Mouse (Mus musculus) layer of hippocampus, adult 8-10 months (tissue): ENCODE measurements around the gene Slc2a6. TPM values are rescaled to one million over a fixed set of nuclear protein-coding genes. Genes with fewer than 3 reads are reported as not detected.
A peak's percentile ranks its signal among the peaks of the same experiment; 100 is the strongest.

Experiments
- DNase-seq, 2 experiments: peaks; one replicate each; pipeline ENCODE4 v3.0.0; 2022; ENCODE audit warnings: low spot score in 2 of 2
- total RNA-seq, 4 experiments: library from RNA; stranded (reverse); gene quantifications; 2 replicates each; pipeline ENCODE4 v1.2.4; 2022

The Slc2a6 gene
- total RNA-seq, result 10 to 100 TPM; 33.6 to 37.1 (median 34.4) TPM

DNA sequence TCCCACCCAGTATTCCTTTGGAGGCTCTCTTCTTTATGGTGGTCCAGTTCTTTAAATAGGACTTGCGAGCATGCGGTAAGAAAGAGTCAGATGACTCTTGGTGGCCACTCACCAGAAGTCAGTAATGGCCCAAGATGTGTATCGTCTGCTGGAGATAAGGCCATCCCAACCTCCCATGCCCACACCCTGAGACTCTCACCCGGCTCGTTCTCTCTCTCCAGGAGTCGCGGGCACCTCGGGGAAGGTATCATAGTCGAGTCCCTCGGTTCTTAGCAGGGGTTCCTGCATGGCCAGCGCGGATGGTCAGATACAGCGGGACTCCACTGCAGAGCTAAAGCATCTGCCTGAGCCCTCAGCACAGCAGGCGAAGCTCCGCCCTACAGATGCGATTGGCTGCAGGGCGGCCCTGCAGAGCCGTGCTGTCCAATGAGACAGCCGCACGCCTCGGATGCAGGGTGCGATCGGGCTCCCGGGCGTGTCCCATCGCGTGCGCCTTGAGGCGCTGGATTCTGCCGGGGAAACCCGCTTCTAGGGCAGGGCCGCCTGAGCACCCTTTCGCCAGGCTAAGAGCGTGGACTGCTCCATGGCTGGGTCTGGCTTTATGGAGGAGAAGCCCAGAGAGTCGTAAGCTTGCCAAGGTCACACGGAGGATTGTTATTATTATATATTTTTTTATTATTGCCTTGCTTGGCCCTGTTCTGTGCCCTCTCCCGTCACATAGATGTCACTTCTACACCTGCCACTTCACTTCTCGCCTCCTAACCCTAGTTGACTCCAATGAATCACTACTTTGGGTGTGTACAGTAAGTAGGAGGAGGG is at the start of gene Slc2a6:
TSS of gene Slc2a6 (minus strand) at position 381 of the 819 bp plus-strand sequence.
- DNase-seq, result peak; percentile 90 to 91

GRCm38 (mm10) chr2:27075485-27075884 is 47.7 kb upstream of the Slc2a6 start:
- DNase-seq, result no peak

GRCm38 (mm10) chr2:27074804-27075203 is 47.0 kb upstream of the Slc2a6 start:
- DNase-seq, result no peak

- DNase-seq, result no peak
Observed at GRCm38 (mm10) chr2:27073407-27073806, 45.6 kb upstream of the Slc2a6 start.

DNA sequence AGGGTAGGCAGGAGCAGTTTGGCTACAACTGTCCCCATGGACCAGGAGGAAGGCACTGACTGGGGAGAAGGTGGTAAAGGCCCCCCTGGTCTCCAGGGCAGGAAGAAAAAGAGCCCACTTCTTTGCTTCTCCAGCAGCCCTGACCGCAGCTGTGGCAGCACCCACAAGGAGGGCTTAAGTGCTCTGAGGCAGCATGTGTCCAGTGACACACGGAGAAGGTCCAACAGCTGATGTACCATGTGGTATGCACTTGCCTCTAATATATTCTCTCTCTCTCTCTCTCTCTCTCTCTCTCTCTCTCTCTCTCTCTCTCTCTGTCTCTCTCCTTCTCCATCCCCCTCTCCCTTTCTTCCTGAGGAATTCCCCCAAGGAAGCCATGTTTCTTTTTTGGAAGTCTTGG is 44.2 kb upstream of the Slc2a6 start, which contains the start of gene Mymk:
TSS of gene Mymk (minus strand) at position 202 of the 400 bp plus-strand sequence.
- no peak for DNase-seq

- DNase-seq, result peak; percentile 86
Observed at GRCm38 (mm10) chr2:27071137-27071536, 43.3 kb upstream of the Slc2a6 start.

- no peak for DNase-seq
Observed at GRCm38 (mm10) chr2:27070247-27070813, 42.5 kb upstream of the Slc2a6 start.

- DNase-seq, result no peak
Observed at GRCm38 (mm10) chr2:27069646-27070045, 41.8 kb upstream of the Slc2a6 start.

- no peak for DNase-seq
Observed at GRCm38 (mm10) chr2:27067996-27068395, 40.2 kb upstream of the Slc2a6 start.

- DNase-seq, result no peak
Observed at GRCm38 (mm10) chr2:27067124-27067523, 39.3 kb upstream of the Slc2a6 start.

DNA sequence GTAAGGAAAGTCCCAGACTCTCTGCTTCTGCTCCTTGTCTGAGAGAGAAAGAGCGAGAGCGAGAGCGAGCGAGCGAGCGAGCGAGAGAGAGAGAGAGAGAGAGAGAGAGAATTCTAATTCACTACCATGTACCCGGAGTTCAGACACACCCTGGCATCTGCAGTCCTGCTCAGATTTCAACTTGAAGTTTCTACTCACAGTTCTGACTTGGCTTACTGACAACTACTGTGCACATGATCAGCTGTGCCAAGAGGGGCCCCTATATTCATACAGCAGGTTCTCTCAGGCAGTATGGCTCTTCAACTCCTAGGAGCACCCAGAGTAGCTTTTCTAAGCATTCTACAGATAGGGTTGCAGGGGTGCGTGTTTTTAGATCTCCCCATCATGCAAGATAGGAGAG is 31.4 kb upstream of the Slc2a6 start:
- no peak for DNase-seq

DNA sequence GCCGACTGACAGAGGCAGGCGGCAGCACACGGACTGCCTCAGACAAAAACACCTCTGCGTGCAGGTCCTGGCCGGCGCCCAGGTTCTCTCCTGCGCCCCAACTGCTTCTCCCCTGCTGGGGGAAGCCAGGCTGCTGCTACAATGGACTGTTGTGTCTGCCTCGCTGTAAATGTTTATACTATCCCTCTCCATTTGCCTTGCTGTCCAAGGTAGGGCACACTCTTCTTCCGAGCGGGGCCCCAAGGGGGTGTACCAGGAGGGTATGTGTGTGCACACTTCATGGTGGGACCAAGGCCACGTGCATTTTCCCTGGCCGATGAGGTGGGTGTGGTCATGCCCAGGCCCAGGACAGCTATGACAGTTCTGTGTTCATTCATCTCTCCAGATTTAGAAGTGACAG is 31.0 kb upstream of the Slc2a6 start:
- no peak for DNase-seq

- DNase-seq, result no peak
Observed at GRCm38 (mm10) chr2:27058251-27058650, 30.5 kb upstream of the Slc2a6 start.

- DNase-seq, result no peak
Observed at GRCm38 (mm10) chr2:27049408-27049807, 21.6 kb upstream of the Slc2a6 start.

GRCm38 (mm10) chr2:27045979-27046770 is 18.4 kb upstream of the Slc2a6 start:
- no peak for DNase-seq

- no peak for DNase-seq
Observed at GRCm38 (mm10) chr2:27044641-27045040, 16.8 kb upstream of the Slc2a6 start.

DNA sequence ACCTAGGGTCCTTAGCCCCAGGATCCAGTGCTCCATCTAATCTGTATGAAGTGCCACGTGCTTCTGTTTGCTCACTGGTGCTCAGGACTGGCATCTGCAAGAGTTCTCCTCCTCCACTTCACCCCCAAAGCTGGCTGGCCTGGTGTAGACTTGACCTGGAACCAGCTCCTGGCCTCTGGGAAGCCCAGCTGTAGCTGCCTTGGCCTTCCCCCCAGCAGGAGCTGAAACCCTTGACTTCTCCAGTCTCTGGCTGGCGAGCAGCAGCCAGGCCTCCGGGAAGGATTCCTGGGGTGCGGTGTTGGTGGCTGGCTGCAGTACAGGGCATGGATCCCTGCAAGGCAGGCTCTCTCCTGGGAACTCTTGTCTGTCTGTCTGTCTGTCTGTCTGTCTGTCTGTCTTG is 16.4 kb upstream of the Slc2a6 start:
- DNase-seq, result no peak

DNA sequence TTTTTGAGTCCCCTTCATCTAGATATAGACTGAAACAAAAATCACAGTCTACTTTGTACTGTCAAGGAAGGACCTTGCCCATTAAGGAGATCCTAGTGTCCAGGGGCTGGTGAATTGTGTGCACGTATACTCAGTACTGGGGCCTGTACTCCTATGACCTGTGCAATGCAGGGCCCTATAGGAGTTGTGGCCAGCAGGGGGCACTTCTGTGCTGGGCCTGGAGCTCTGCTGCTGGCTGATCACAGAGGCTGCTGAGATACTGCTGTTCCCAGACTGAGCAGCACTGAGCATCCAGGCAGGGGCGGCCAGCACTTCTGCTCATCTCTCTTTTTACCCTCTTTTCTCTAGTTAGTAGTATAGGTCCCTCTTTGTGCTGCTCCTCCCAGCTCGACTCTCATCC is 15.7 kb upstream of the Slc2a6 start:
- DNase-seq, result peak; percentile 81 to 92

DNA sequence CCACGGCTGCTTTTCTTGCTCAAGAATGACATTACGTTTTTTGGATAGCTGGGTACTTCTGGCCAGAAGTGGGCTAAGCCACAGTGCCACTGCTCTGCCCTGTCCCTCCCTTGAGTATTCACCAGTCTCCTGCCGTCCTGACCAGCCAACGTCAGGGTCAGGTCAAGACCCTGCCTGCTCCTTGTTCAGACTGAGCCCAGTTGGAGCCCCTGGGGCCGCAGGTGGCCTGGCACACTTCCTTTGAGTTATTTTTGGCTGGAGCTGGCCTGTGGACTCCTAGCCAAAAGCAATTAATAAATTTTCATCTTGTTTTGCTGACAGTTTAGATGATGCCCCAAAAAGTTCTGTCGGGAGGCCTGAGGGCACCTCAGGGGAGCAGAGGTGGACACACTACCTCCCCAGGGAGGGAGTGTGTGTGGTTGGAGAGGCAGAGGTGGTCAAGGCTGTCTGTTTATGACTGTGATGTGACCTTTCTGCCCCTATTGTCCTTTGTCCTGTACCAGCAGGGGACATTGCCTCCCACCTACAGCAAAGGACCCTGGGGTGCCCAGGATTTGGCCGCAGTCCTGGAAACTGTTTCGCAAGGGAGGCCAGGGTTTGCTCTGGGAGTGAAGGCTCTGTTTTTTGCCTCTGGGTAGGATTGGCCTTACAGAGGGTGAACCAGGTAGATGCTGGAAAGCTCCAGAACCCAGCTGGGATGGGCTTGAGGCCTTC is 14.5 kb upstream of the Slc2a6 start:
- no peak for DNase-seq

DNA sequence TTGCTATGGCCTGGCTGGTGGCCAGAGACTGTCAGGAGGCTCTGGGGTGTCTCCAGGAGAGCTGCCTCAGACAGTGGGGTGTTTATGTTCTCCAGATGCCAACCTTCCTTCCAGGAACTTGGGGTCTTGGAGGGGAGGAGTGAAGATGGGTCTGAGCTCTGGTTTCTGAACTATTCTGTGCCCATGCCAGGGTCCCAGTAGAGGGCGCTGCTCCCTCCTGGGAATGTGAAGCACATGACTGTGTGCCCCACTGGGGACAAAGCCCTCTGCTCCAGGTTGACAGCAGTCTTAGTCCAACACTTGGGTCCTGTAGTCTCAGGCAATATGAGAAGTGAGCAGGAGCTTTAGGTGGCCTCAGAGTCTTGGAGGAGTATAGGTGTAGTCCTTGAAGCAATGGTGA is 11.5 kb upstream of the Slc2a6 start:
- no peak for DNase-seq

- DNase-seq, result peak in 1 of 2 experiments; percentile 69
Observed at GRCm38 (mm10) chr2:27038596-27038995, 10.8 kb upstream of the Slc2a6 start.
